Mouse (Mus musculus) lung, postnatal 10 days (tissue): ENCODE measurements around the gene Rab5b.
"Not testable (repeated sequence)": the region's sequence is repeated elsewhere in the genome, so short reads cannot be mapped to it uniquely, and the experiment has no call there.

Experiments used
- DNase-seq: peaks from one replicate; pipeline ENCODE4 v3.0.0; 2021

Rab5b gene

GRCm38 (mm10) chr10:128642749-128643148 lies 53.3 kb downstream of the Rab5b start:
- DNase-seq: no peak

GRCm38 (mm10) chr10:128641871-128642270 lies 54.2 kb downstream of the Rab5b start:
- peak; percentile 39 for DNase-seq

GRCm38 (mm10) chr10:128640891-128641290 lies 55.2 kb downstream of the Rab5b start:
- no peak for DNase-seq

GRCm38 (mm10) chr10:128639999-128640398 lies 56.1 kb downstream of the Rab5b start:
- no peak for DNase-seq

- DNase-seq: no peak
These were observed 59.1 kb downstream of the Rab5b start for GRCm38 (mm10) chr10:128637011-128637410.

- no peak for DNase-seq
These were observed 59.5 kb downstream of the Rab5b start for GRCm38 (mm10) chr10:128636561-128636960.

GRCm38 (mm10) chr10:128635697-128636096 lies 60.4 kb downstream of the Rab5b start:
- DNase-seq: no peak

GRCm38 (mm10) chr10:128631571-128631970 lies 64.5 kb downstream of the Rab5b start:
- no peak for DNase-seq

- DNase-seq: not testable (repeated sequence)
These were observed 65.8 kb downstream of the Rab5b start for GRCm38 (mm10) chr10:128630306-128630705.

- no peak for DNase-seq
These were observed 66.3 kb downstream of the Rab5b start for GRCm38 (mm10) chr10:128629746-128630145.

- DNase-seq: no peak
These were observed 68.4 kb downstream of the Rab5b start for GRCm38 (mm10) chr10:128627398-128628317.
